Mouse (Mus musculus) hindbrain, embryonic 15.5 days (tissue): Measurements from ENCODE around the gene Cdh22. TPM values are rescaled to one million over a fixed set of nuclear protein-coding genes. Genes with fewer than 3 reads are reported as not detected.

Experiments
- ATAC-seq: fragments of 200-750 bp; cut with Nextera tagmentation; 2 replicates; pipeline ENCODE4 v1.8.0; 2017; ENCODE audit warnings: low read depth, moderate number of reproducible peaks, moderate TSS enrichment; ENCODE audit not compliant: low FRiP score
- H3K27ac ChIP-seq: fragments of 300-500 bp; sonication (generic); replicated peaks from 2 replicates; pipeline ENCODE4 v1.5.1; 2015; ENCODE audit warnings: mild to moderate bottlenecking, inconsistent platforms
- H3K27me3 ChIP-seq: fragments of 300-500 bp; sonication (generic); 2 replicates; pipeline ENCODE4 v1.6.1; 2015; ENCODE audit warnings: control low read depth, inconsistent platforms
- H3K36me3 ChIP-seq: fragments of 300-500 bp; sonication (generic); 2 replicates; pipeline ENCODE4 v1.6.1; 2015; ENCODE audit warnings: control low read depth, inconsistent platforms
- H3K4me1 ChIP-seq: fragments of 300-500 bp; sonication (generic); replicated peaks from 2 replicates; pipeline ENCODE4 v1.6.1; 2015; ENCODE audit warnings: control low read depth, inconsistent platforms
- H3K4me2 ChIP-seq: fragments of 300-500 bp; sonication (generic); 2 replicates; pipeline ENCODE4 v1.6.1; 2015; ENCODE audit warnings: moderate library complexity, mild to moderate bottlenecking, inconsistent platforms
- H3K4me3 ChIP-seq: fragments of 300-500 bp; sonication (generic); 2 replicates; pipeline ENCODE4 v1.5.1; 2015; ENCODE audit warnings: mild to moderate bottlenecking, inconsistent platforms
- H3K9ac ChIP-seq: fragments of 300-500 bp; sonication (generic); 2 replicates; pipeline ENCODE4 v1.6.1; 2015; ENCODE audit warnings: inconsistent platforms
- H3K9me3 ChIP-seq: fragments of 300-500 bp; sonication (generic); 2 replicates; pipeline ENCODE4 v1.6.1; 2016; ENCODE audit warnings: control low read depth, inconsistent platforms
- WGBS: fragments of 180-500 bp; shearing (Covaris S2); methylation state at CpG from one replicate; pipeline ENCODE4 v1.1.7; 2015; 5-methylcytosine and 5-hydroxymethylcytosine counted together
- polyA plus RNA-seq: library from polyadenylated mRNA; unstranded; fragments of >200 nt; fragmentation: Nextera tagmentation; extraction: Ambion mirVana; gene quantifications from 2 replicates; pipeline ENCODE4 v1.2.1, GENCODE M21; 2015

The Cdh22 gene
- polyA plus RNA-seq, 1 experiment from 2014 or later = 16.4 TPM

GRCm38 (mm10) chr2:165131428-165131827 is 103.2 kb downstream of the Cdh22 start:
- Histone ChIP-seq H3K4me3 (no peak overlapping the region), H3K9me3 (no peaks in the 10 kb centered on the region), H3K27me3 (no peaks in the 10 kb centered on the region), H3K36me3 (no peaks in the 10 kb centered on the region), H3K27ac (no peak overlapping the region), H3K9ac (no peak overlapping the region), H3K4me1 (peaks cover 42% of the 10 kb centered on the region), H3K4me2 (no peak overlapping the region)
- WGBS = 6% methylated on average over 12 of the region's 12 CpGs
- 0 out of 2 replicates have a peak, but pooled peaks have one; percentile 35 for ATAC-seq

GRCm38 (mm10) chr2:165129189-165129588 is 105.5 kb downstream of the Cdh22 start:
- Histone ChIP-seq H3K4me2 (no peak overlapping the region), H3K9me3 (no peaks in the 10 kb centered on the region), H3K9ac (no peak overlapping the region), H3K27ac (no peak overlapping the region), H3K27me3 (no peaks in the 10 kb centered on the region), H3K4me3 (no peak overlapping the region), H3K36me3 (no peaks in the 10 kb centered on the region), H3K4me1 (peaks cover 34% of the 10 kb centered on the region)
- ATAC-seq = 0 out of 2 replicates have a peak, but pooled peaks have one; percentile 23
- 50% methylated on average over 4 of the region's 4 CpGs for whole genome bisulfite sequencing

GRCm38 (mm10) chr2:165126896-165127562 is 107.6 kb downstream of the Cdh22 start:
- no peak for ATAC-seq
- no peaks in the 10 kb centered on the region for H3K27me3 ChIP-seq
- peak overlapping the region; percentile 69 for H3K27ac ChIP-seq
- no peak overlapping the region for H3K4me3 ChIP-seq
- no peak overlapping the region for H3K9ac ChIP-seq
- 16% methylated on average over 10 of the region's 10 CpGs for WGBS
- H3K4me1 ChIP-seq = peaks cover 21% of the 10 kb centered on the region
- no peaks in the 10 kb centered on the region for H3K36me3 ChIP-seq
- no peak overlapping the region for H3K4me2 ChIP-seq
- no peaks in the 10 kb centered on the region for H3K9me3 ChIP-seq

- no peak for ATAC-seq
- H3K27me3 ChIP-seq = no peaks in the 10 kb centered on the region
- no peak overlapping the region for H3K4me2 ChIP-seq
- no peak overlapping the region for H3K27ac ChIP-seq
- H3K36me3 ChIP-seq = no peaks in the 10 kb centered on the region
- H3K4me3 ChIP-seq = no peak overlapping the region
- peaks cover 14% of the 10 kb centered on the region for H3K4me1 ChIP-seq
- no peaks in the 10 kb centered on the region for H3K9me3 ChIP-seq
- no peak overlapping the region for H3K9ac ChIP-seq
- WGBS = 29% methylated on average over 10 of the region's 10 CpGs
These were observed 113.3 kb downstream of the Cdh22 start for GRCm38 (mm10) chr2:165121206-165121840.

- Histone ChIP-seq H3K27ac (no peak overlapping the region), H3K27me3 (no peaks in the 10 kb centered on the region), H3K4me2 (no peak overlapping the region), H3K9ac (no peak overlapping the region), H3K4me1 (peaks cover 14% of the 10 kb centered on the region), H3K36me3 (no peaks in the 10 kb centered on the region), H3K4me3 (no peak overlapping the region), H3K9me3 (no peaks in the 10 kb centered on the region)
- 0 out of 2 replicates have a peak, but pooled peaks have one; percentile 23 for ATAC-seq
- WGBS = 51% methylated on average over 9 of the region's 9 CpGs
These were observed 113.9 kb downstream of the Cdh22 start for GRCm38 (mm10) chr2:165120765-165121164.

- Histone ChIP-seq H3K4me2 (no peak overlapping the region), H3K9ac (no peak overlapping the region), H3K9me3 (no peaks in the 10 kb centered on the region), H3K36me3 (no peaks in the 10 kb centered on the region), H3K27me3 (peaks cover 41% of the 10 kb centered on the region), H3K4me1 (peaks cover 15% of the 10 kb centered on the region), H3K27ac (no peak overlapping the region), H3K4me3 (no peak overlapping the region)
- 29% methylated on average over 11 of the region's 11 CpGs for WGBS
- ATAC-seq = peak; percentile 32; the same call in 1 of the 2 replicates
These were observed 120.9 kb downstream of the Cdh22 start for GRCm38 (mm10) chr2:165113733-165114132.

GRCm38 (mm10) chr2:165112149-165112548 is 122.5 kb downstream of the Cdh22 start:
- peaks cover 41% of the 10 kb centered on the region for H3K27me3 ChIP-seq
- H3K9ac ChIP-seq = no peak overlapping the region
- no peaks in the 10 kb centered on the region for H3K36me3 ChIP-seq
- ATAC-seq = peak; percentile 29
- no peak overlapping the region for H3K27ac ChIP-seq
- peak overlapping the region; percentile 36 for H3K4me2 ChIP-seq
- H3K9me3 ChIP-seq = no peaks in the 10 kb centered on the region
- 1% methylated on average over 54 of the region's 54 CpGs for WGBS
- H3K4me1 ChIP-seq = peaks cover 15% of the 10 kb centered on the region
- 0 out of 2 replicates have a peak overlapping the region, but pooled peaks have one; percentile 15 for H3K4me3 ChIP-seq

GRCm38 (mm10) chr2:165106585-165106984 is 128.1 kb downstream of the Cdh22 start:
- no peaks in the 10 kb centered on the region for H3K36me3 ChIP-seq
- H3K9me3 ChIP-seq = no peaks in the 10 kb centered on the region
- peak; percentile 16; the same call in 1 of the 2 replicates for ATAC-seq
- WGBS = 10% methylated on average over 18 of the region's 18 CpGs
- H3K4me1 ChIP-seq = peaks cover 19% of the 10 kb centered on the region
- peaks cover 13% of the 10 kb centered on the region for H3K27me3 ChIP-seq
- H3K4me2 ChIP-seq = no peak overlapping the region
- no peak overlapping the region for H3K27ac ChIP-seq
- no peak overlapping the region for H3K4me3 ChIP-seq
- H3K9ac ChIP-seq = no peak overlapping the region

GRCm38 (mm10) chr2:165105513-165106079 is 129.1 kb downstream of the Cdh22 start:
- Histone ChIP-seq H3K4me1 (peaks cover 23% of the 10 kb centered on the region), H3K27ac (no peak overlapping the region), H3K36me3 (no peaks in the 10 kb centered on the region), H3K27me3 (peaks cover 4% of the 10 kb centered on the region), H3K9me3 (no peaks in the 10 kb centered on the region), H3K4me2 (no peak overlapping the region), H3K9ac (no peak overlapping the region), H3K4me3 (no peak overlapping the region)
- 43% methylated on average over 16 of the region's 16 CpGs for WGBS
- 0 out of 2 replicates have a peak, but pooled peaks have one; percentile 8 for ATAC-seq

- H3K4me3 ChIP-seq = no peak overlapping the region
- no peak for ATAC-seq
- no peaks in the 10 kb centered on the region for H3K9me3 ChIP-seq
- no peak overlapping the region for H3K4me2 ChIP-seq
- H3K9ac ChIP-seq = no peak overlapping the region
- H3K4me1 ChIP-seq = peaks cover 23% of the 10 kb centered on the region
- 88% methylated on average over 3 of the region's 3 CpGs for whole genome bisulfite sequencing
- H3K27ac ChIP-seq = no peak overlapping the region
- H3K36me3 ChIP-seq = no peaks in the 10 kb centered on the region
- peaks cover 4% of the 10 kb centered on the region; the same call in 1 of the 2 replicates for H3K27me3 ChIP-seq
These were observed 131.7 kb downstream of the Cdh22 start for GRCm38 (mm10) chr2:165102920-165103319.

GRCm38 (mm10) chr2:165100749-165101148 is 133.9 kb downstream of the Cdh22 start:
- ATAC-seq = no peak
- Histone ChIP-seq H3K9ac (no peak overlapping the region), H3K4me1 (peaks cover 27% of the 10 kb centered on the region), H3K4me3 (no peak overlapping the region), H3K27me3 (peaks cover 6% of the 10 kb centered on the region; the same call in 1 of the 2 replicates), H3K27ac (no peak overlapping the region), H3K4me2 (no peak overlapping the region), H3K36me3 (no peaks in the 10 kb centered on the region), H3K9me3 (no peaks in the 10 kb centered on the region)
- 16% methylated on average over 6 of the region's 6 CpGs for WGBS

- 80% methylated on average over 3 of the region's 3 CpGs for WGBS
- Histone ChIP-seq H3K4me1 (peaks cover 29% of the 10 kb centered on the region), H3K9me3 (no peaks in the 10 kb centered on the region), H3K36me3 (no peaks in the 10 kb centered on the region), H3K27ac (no peak overlapping the region), H3K4me3 (no peak overlapping the region), H3K9ac (no peak overlapping the region), H3K4me2 (no peak overlapping the region), H3K27me3 (peaks cover 6% of the 10 kb centered on the region; the same call in 1 of the 2 replicates)
- no peak for ATAC-seq
These were observed 135.8 kb downstream of the Cdh22 start for GRCm38 (mm10) chr2:165098861-165099260.
